Mouse (Mus musculus) spleen, postnatal 36 days (tissue): ENCODE data around the gene Csnk1e.

ENCODE experiments used
- DNase-seq, 2 experiments: peaks; one replicate each; pipeline ENCODE4 v3.0.0; 2022; ENCODE audit warnings: low spot score in 2 of 2, mixed read lengths in 1 of 2

Csnk1e gene

DNA sequence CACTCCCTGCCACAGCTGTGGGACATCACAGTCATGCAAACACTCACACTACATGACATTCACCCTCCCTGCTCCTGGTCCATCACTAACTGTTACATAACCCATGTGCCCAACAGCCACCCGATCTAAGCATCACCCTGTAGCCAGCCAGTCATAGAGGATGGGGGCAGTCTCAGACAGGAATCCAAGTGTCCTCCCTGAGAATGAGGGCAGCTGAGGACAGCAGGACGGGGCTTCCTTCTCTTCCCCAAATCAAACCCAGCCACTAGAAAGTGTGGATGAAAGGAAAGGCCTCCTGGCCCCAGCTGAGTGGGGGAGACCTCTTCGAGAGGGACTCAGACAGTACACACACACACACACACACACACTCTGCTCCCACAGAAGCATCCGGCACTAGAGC lies 60.5 kb downstream of the Csnk1e start:
- no peak for DNase-seq

DNA sequence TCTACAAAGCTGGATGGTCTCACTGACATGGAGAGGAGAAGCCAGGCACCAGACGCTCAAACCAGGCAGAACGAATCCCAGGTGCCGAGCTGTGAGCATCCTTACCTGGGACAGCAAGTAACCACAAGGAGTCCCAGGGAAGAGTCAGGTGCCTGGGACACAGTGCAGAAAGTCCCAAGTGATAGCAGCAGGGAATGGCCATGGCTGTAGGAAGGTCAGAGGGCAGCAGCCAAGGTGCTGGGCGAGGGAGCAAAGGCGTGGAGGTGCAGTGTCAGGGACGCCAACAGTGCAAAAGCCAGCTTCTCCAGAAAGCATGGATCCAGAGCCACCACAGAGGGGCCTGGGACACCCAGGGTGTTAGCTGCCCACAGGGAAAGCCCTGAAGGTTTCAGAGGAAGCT lies 62.3 kb downstream of the Csnk1e start:
- DNase-seq: no peak

DNA sequence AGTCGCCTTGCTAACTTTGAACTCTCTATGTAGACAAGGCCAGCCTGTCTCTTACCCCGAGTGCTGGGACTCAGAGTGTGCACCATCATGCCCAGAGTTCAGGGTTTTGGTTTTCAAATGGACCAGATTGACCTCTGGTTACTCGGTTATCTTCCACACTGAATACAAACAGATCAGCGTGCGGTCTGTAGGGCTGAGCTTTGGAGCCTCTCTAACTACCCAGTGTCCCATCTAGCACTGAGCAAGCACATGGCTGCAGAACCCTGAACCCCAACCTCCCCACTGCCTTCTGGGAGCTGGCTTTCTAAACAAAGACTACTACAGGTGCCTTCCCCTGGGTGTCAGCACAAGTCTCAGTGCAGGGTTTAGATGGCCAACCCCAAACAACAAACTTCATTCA lies 62.8 kb downstream of the Csnk1e start:
- no peak for DNase-seq

DNA sequence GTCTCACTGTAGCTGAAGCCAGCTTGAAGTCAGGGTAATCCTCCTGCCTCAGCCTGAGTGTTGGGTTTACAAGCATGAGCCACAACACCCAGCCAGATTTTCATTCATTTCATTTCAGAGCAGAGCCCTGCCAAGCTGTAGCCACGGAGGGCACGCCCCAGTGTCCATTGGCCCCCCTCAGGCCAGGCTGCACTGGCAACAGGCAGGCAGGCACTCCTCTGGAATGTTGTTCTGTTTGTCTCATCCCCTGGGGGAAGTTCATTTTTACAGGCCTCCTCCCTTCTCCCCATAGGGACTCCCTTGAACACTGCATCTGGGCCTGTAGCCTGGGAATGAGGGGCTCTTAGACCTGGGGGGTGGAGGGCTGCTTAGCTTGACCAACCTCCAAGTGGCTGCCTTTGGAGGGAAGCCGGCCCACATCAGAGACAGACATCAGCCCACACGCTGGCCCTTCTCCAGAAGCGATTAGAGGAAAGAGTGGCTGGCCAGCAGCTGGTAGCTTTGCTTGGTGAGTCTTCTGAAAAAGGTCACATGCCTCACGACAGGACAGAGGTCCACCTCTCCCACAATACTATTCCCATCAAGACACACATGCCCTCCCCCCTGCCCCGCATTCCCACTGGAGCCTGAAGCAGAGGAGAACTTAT lies 63.8 kb downstream of the Csnk1e start:
- DNase-seq: no peak

DNA sequence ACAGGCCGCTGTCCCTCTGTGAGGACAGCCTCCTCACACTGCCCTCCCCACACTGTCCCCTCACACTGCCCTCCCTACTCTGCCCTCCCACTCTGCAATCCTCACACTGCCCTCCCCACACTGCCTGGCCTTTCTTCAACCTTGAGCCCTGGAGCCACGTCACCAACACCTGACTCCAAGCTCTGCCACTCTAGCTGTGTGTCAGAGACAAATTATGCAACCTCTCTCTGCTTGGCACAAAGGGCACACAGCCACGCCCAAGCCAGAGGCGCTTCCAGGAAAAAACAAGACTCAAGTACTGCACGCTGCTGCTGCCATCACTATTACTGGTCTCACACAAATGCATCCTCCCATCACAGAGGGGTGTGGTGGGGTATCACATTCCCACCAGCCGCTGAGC lies 64.9 kb downstream of the Csnk1e start:
- DNase-seq: no peak

DNA sequence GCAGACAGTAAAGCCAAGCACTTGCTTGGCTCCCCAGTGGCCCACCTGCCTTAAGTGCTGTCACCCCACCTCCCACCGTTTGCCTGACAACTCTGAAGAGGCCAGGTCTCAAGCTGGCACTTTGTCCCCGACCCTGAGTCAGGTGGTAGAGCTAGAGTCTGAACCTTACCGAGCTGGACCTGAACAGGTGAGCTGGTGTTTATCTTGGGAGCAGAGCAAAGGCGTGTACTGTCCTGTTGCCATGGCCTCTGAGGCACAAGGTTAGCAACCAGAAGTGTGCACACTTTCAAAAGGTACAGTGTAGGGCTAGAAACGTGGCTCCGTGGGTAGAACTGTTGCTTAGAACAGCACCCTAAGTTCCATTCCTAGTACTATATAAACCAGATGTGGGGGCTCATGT lies 67.2 kb downstream of the Csnk1e start:
- DNase-seq: no peak

DNA sequence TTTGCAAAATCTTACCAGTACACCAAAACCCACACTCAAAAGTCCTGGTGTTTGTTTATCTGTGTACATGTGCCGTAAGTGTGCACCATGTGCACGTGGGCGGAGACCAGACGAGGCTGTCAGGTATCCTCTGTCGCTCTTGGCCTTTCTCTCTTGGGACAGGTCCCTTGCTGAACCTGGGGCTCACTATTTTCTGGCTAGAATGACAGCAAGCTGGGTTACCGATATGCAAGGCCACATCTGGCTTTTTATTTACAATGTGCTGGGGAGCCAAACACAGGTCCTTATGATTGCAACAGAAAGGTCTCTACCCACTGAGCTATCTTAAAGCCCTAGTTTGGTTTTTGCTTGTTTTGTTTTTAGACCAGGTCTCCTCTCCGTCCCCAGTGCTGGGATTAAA lies 67.8 kb downstream of the Csnk1e start:
- DNase-seq: no peak

DNA sequence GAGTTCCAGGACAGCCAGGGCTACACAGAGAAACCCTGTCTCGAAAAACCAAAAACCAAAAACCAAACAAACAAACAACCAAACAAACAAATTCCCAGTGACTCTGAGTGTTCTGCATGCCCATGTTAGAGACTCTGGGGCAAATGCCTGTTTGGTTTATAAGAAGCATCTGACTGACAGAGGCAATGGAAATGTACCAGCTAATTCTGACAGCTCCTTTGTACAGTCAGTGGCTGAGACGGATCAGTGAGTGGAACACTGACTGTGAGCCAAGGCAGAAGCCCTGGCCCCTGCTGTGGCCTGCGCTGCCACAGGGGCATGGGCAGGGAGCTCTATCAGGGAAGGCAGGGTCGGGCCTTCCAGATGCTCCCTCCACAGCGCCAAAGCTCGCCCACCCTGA lies 68.3 kb downstream of the Csnk1e start:
- no peak for DNase-seq

DNA sequence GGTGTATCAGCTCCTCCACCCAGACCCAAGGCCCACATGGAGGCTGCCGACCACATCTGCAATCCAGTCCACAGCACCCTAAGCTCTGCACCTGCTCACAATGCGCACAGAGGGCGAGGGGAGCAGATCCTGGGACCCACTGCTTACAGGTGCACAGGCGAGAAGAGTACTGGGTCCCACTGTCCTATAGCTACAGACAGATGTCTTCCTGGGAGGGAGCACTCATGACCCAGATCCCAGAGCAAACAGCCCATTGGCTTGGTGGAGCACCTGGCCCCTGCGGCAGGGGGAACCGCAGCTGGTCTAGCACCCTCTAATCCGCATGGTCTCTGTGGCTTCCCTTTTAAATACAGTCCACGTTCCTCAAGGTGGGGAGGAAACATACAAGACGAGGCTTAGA lies 73.7 kb downstream of the Csnk1e start:
- no peak for DNase-seq

DNA sequence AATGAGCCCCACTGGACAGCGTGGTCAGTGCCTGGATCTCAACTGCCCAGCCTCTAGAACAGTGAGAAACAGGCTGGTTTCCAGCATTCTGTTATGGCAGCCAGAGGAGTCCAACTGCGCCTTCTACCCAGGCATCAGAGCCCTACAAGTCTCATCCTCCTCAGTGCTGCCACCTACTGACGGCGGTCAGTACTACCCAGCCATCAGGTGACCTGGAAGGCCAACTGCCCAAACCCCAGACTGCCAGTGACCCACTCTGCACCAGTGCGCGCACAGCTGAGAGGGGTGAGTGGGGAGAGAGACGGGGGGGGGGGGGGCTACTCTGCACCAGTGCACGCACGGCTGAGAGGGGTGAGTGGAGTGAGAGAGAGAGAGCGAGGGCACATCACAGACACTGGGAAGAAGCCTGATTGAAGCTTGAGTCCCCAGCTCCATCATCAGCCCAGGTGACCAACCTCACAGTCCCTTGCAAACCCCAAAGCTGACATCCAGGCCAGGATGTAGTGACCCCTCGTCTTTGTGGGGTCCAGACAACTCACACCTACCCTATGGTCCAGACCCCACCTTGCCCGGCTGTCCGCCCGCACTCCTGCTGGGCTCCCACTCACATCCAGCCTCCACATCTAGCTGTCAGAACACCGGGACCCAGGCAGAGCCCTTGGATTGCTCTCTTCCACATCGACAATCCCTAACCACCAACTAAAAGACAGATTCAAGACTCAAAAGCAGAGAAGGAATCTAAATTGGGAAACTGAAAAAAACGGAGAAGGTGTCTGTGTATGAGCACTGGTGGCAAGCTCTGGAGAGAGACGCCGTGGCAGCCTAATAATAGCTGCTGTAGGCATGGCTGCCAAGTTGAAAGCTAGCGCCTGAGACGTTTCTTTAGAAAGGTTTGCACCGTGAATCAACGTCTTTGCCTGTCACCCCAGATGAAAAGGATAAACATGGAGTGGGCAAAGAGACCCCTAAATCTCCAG lies 74.6 kb downstream of the Csnk1e start:
- DNase-seq: peak; percentile 41 to 46

DNA sequence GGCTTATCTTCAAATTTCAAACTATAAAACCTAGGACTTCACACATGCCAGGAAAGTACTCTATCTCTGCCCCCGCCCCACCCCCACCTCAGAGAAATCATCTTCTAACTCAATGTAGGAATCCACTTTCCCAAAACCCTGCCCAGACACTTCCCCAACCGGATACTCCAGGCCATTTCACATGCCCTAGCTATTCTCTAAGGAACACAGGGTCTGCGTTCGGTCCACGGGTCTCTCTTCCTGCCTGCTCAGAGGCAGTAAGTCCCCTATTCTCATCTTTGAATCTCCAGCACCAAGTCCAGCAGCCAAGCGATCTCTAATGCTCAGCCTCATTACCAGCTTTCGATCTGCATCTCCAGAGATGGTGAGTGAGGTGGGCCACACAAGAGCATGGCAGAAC lies 75.7 kb downstream of the Csnk1e start:
- no peak for DNase-seq

DNA sequence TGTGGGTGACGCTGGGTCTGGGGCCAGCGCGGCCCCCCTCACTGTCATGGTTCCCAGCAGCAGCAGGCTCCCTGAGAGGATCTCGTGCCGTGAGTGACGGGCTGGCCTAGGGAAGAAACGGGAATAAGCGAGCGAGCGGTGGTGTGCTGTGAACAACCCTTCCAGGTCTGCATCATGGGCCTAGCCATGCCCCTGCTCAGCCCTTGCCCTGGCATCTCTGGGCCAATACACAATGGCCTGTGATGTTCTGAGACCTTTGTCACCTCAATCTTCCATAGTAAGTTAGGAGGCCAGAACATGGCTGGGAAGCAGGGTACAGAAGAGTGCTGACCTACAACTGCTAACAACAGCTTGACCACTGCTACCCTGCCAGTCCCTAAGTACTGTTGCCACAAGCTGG lies 76.8 kb downstream of the Csnk1e start:
- DNase-seq: no peak

DNA sequence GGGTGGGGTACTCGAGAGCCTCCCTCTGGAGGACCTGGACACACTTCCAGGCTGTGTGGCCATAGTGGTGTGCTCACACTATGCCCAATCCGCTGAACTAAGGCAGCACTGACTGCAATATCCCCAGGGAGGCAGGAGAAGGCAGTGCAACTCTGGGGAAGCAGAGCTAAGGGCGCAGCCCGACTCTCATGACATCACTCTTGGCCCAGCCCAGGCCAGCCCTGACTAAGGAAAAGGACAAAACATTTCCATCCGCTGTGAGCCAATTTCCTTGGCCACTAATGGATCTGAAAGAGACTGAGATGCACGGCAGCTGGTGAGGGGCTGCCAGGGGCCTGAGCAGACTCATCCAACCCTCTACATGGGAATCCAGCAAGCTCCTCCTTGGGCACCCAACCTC lies 77.7 kb downstream of the Csnk1e start:
- no peak for DNase-seq

DNA sequence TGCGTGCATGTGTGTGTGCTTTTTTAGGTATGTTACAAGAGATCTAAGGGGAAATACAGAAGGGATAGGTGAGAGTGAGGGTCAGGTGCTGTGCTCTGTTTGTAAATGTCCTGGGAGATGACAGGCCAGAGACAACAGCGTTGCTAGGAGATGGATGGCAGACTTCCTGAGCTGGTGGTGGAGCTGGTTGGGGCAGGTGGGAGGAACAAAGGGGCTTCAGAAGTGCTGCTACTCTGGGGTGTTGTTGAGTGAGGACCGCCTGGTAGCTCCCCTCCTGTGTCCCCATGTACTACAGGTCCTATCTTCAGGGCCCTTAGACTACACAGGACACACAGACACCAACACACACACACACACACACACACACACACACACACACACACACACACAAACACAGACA lies 80.6 kb downstream of the Csnk1e start:
- no peak for DNase-seq

DNA sequence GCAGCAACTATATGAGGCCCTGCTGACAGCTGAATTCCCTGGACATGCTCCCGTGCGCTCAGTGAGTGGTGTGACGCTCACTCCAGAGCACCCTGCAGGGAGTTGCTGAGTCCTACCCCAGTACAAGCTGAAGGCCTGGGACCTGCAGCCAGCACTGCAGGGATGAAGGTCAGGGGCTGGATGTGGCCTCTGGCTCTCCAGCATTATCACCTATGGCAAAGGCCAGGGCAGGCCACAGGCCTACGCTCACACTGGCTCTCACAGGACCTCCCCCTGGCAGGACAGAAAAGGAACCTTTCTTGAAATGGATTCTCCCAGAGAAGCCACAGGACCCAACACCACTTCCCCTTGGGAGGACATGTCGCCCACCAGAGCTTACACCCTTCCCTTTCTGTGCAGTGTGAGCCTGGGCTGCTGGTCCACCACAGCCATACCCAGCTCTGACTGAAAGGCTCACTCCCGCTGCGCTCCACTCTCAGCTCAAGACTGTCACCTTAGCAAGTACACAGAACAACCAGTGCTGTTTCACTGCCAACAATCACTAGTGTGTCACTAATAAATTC lies 85.0 kb downstream of the Csnk1e start:
- DNase-seq: no peak

DNA sequence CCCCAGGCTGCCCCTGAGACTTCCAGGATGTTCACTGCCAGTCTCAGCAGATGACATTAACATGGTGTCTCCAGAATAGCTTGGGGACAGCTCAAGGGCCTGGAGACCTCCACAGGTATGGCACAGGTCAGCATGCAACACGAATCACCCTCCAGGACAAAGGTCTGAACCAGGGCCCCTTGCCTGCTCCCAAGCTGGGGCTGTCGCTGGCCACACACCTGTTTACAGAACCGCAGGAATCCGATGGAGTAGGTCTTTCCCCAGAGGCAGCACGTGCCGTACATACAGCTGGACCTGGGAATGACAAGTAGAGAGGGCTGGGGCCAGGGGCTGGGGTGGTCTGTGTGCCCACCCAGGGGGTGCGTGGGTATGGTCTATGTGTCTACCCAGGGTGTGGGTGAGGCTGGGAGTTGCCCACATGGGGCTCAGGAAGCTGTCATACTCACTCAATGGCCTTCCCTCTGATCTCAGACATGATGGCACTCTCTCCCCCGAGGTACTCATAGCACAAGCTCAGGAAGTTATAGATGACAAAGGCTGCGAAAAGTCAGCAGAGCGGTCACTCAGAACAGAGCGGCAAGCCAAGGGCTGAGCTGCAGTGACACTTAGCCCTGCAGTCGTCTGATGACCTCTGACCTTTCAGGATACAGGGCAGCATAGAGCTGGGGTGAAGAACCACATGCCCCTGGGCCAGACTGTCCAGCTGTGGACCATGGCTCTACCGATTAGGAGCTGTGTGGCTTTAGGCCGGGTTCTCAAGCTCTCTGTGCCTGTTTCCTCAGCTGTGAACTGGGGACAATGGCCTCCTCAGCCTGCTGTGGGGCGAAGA lies 85.7 kb downstream of the Csnk1e start:
- no peak for DNase-seq

DNA sequence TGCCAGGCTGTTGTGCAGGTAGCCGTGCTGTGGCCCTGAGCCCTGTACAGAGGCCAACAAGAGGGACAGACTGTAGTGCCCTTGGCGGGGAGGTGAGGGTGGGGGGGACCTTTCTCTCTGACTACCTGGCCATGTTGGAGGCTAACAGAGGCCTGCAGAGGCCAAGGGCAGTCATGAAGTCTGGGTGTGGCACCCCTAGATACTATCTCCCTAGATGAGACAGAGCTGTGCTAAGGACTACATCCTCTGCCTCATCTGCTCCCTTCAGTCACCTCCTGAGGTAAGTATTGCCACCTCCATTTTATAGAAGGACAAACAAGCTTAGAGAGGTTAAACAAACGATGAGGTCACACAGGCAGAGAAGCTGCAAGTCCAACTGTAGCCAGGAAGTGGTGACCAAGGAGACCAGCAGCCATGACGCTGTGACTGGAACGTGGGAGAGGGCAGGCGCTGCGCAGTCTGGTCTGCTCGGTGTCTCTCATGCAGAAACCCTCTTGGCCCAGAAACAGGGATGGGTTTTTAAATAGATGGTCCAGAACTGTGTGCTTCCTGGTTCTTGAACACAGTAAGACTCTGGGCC lies 86.4 kb downstream of the Csnk1e start:
- no peak for DNase-seq

DNA sequence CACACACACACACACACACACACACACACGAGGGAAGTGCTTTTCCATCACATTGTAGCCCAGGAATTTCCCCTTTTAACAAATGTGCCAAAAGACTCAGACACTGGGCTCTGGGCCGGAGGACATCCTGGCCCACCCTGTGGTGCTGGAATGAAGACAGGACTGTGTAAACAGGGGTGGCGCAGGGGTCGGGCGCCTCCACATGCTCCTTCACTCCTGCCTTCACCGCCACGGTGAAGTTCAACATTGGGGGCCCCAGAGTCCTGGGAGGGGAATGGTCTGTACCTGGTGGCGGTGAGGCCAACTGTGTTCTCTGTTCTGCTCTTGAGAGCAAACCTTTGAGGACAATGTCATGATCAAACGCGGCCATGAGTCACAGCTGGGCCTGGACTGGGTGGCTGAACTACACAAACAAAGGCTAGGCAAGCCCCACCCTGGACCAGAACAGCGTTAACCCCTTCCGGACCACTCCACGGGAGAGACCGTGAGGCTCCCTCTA lies 87.0 kb downstream of the Csnk1e start:
- DNase-seq: no peak
